Mouse (Mus musculus): ENCODE results near the gene Capn9.

- TF ChIP-seq CTCF (conservative IDR thresholded peaks at IDR 0.05; ENCODE audit: insufficient read depth, insufficient read length, low read depth, low read length) (no peak), POLR2A (IDR thresholded peaks at IDR 0.05; ENCODE audit: low read depth, low read length) (no peak)
These were observed 840 bp downstream of the Capn9 start for GRCm38 (mm10) chr8:124576751-124577150.

Measured in kidney, adult 2 months (tissue).